Mouse (Mus musculus) kidney, embryonic 16.5 days (tissue): Measurements from ENCODE around the gene Tigd3. TPM values are rescaled to one million over a fixed set of nuclear protein-coding genes. Genes with fewer than 3 reads are reported as not detected.
A peak's percentile ranks its signal among the peaks of the same experiment; 100 is the strongest.

Experiments
- ATAC-seq: fragments of 200-750 bp; cut with Nextera tagmentation; 2 replicates; pipeline ENCODE4 v1.8.0; 2017; ENCODE audit warnings: moderate TSS enrichment; ENCODE audit not compliant: low FRiP score, low TSS enrichment
- H3K27ac ChIP-seq: fragments of 300-500 bp; sonication (generic); 2 replicates; pipeline ENCODE4 v1.5.1; 2014; ENCODE audit warnings: low read length
- H3K27me3 ChIP-seq: fragments of 300-500 bp; sonication (generic); 2 replicates; pipeline ENCODE4 v1.6.1; 2014; ENCODE audit warnings: low read length, control low read depth, mixed read lengths; ENCODE audit not compliant: insufficient read depth
- H3K36me3 ChIP-seq: fragments of 300-500 bp; sonication (generic); 2 replicates; pipeline ENCODE4 v1.6.1; 2014; ENCODE audit warnings: low read length, control low read depth, mixed read lengths; ENCODE audit not compliant: insufficient read depth
- H3K4me1 ChIP-seq: fragments of 300-500 bp; sonication (generic); 2 replicates; pipeline ENCODE4 v1.6.1; 2014; ENCODE audit warnings: low read length, control low read depth, mixed read lengths; ENCODE audit not compliant: insufficient read depth
- H3K4me2 ChIP-seq: fragments of 300-500 bp; sonication (generic); replicated peaks from 2 replicates; pipeline ENCODE4 v1.6.1; 2014; ENCODE audit warnings: low read depth, low read length
- H3K4me3 ChIP-seq: fragments of 300-500 bp; sonication (generic); 2 replicates; pipeline ENCODE4 v1.5.1; 2014; ENCODE audit warnings: mild to moderate bottlenecking, low read length
- H3K9ac ChIP-seq: fragments of 300-500 bp; sonication (generic); replicated peaks from 2 replicates; pipeline ENCODE4 v1.6.1; 2014; ENCODE audit warnings: low read length
- H3K9me3 ChIP-seq: fragments of 300-500 bp; sonication (generic); 2 replicates; pipeline ENCODE4 v1.6.1; 2016; ENCODE audit warnings: low read length, control low read depth
- WGBS: fragments of 180-500 bp; shearing (Covaris S2); extraction: QIAGEN DNeasy Blood & Tissue Kit; methylation state at CpG from one replicate; pipeline ENCODE4 v1.1.7; 2014; 5-methylcytosine and 5-hydroxymethylcytosine counted together
- polyA plus RNA-seq: library from polyadenylated mRNA; unstranded; fragments of >200 nt; fragmentation: Nextera tagmentation; extraction: Ambion mirVana; gene quantifications from 2 replicates; pipeline ENCODE4 v1.2.1, GENCODE M21; 2015

Gene Tigd3
- polyA plus RNA-seq, 1 experiment from 2014 or later = 3.7 TPM

GRCm38 (mm10) chr19:5850860-5851259 is 43.1 kb downstream of the Tigd3 start:
- Histone ChIP-seq H3K9ac (no peak overlapping the region), H3K4me2 (no peak overlapping the region), H3K4me3 (no peak overlapping the region), H3K27ac (no peak overlapping the region), H3K27me3 (no peaks in the 10 kb centered on the region), H3K36me3 (peaks cover 34% of the 10 kb centered on the region), H3K4me1 (peaks cover 35% of the 10 kb centered on the region), H3K9me3 (no peaks in the 10 kb centered on the region)
- no peak for ATAC-seq
- 83% methylated on average over 3 of the region's 3 CpGs for WGBS

DNA sequence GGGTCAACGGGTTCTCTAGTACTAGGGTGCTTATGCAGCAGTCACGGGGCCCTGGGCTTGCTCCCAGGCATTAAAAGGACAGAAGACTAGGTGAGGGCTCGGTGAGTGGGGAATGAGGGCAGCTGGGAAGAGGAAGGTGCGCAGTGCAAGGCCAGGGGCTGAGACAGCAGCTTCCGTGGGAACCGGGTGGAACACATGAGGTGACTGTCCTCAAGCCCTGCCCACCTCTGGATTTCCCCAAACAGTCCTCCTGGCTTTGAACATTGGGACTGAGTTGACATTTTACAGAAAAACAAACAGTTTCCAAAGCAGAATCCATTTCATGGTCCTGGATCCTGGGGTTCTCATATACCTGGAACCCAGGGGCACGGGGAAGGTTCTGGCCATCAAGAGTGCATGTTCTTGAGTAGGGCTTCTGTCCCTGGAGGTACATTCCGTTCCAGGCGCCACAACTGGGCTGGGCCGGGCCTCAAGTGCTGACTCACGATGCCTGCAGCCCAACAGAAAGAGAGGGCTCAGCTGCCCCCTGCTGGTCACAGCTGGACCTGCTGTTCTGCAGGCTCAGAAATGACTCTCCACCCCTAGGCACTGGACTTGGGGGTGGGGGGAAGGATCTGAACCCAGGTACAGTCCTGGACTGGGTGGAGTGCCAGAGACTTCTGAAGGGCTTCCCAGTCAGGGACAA is 44.0 kb downstream of the Tigd3 start:
- Histone ChIP-seq H3K4me1 (peaks cover 38% of the 10 kb centered on the region), H3K36me3 (peaks cover 27% of the 10 kb centered on the region), H3K27me3 (no peaks in the 10 kb centered on the region), H3K27ac (peak overlapping the region; percentile 99), H3K4me2 (peak overlapping the region; percentile 18; the same call in 1 of the 2 replicates), H3K4me3 (0 out of 2 replicates have a peak overlapping the region, but pooled peaks have one; percentile 2), H3K9ac (peak overlapping the region; percentile 41; the same call in 1 of the 2 replicates), H3K9me3 (no peaks in the 10 kb centered on the region)
- WGBS = 24% methylated on average over 11 of the region's 11 CpGs
- no peak for ATAC-seq

DNA sequence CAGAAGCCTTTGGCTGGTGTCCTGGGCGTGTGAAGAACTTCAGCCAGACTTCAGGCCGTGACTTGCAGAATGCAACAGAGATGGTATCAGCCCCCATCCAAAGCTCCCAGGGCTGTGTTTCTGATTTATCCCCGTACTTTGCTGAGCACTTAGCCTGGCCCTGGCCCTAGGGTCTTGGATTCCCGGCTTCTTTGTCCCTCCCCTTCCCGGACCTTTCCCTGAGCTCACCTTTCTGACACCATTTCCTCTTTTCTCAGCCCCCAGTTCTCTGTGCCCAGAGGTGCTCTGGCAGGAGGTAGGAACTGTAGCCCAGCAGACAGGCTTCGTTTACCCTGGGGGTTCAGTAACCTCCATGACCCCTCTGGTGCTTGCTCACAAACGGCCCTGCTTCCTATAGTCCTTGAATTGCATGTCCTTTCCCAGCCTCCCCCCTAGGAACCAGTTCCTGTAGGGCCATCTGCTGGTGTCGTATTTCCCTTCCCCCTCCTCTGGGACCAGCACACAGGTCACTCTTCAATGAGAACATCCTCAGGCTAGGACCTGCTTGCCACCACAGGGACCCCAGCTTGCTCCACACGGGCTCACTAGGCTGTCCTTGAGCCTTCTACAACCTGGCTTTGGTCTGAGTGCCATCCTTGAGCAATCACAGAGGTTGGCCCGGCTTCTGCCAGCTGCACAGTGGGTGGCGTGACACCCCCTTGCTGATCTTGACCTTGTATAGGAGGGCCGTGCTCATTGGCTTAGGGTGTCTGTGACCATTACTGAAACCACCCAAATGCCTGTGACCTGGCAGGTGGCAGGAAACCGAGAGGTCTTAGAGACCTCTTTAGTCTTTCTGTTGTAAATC is 44.9 kb downstream of the Tigd3 start:
- Histone ChIP-seq H3K36me3 (peaks cover 20% of the 10 kb centered on the region), H3K4me1 (peaks cover 48% of the 10 kb centered on the region), H3K4me3 (peak overlapping the region; percentile 13; the same call in 1 of the 2 replicates), H3K27me3 (no peaks in the 10 kb centered on the region), H3K27ac (peak overlapping the region; percentile 99), H3K9me3 (no peaks in the 10 kb centered on the region), H3K4me2 (peak overlapping the region; percentile 64), H3K9ac (peak overlapping the region; percentile 70)
- 0 out of 2 replicates have a peak, but pooled peaks have one; percentile 3 for ATAC-seq
- whole genome bisulfite sequencing = 17% methylated on average over 13 of the region's 13 CpGs

- Histone ChIP-seq H3K36me3 (peaks cover 17% of the 10 kb centered on the region), H3K27me3 (no peaks in the 10 kb centered on the region), H3K27ac (peak overlapping the region; percentile 99), H3K4me1 (peaks cover 56% of the 10 kb centered on the region), H3K9ac (peak overlapping the region; percentile 70), H3K4me2 (peak overlapping the region; percentile 64), H3K4me3 (peak overlapping the region; percentile 13; the same call in 1 of the 2 replicates), H3K9me3 (no peaks in the 10 kb centered on the region)
- ATAC-seq = no peak
- WGBS = 24% methylated on average over 14 of the region's 14 CpGs
These were observed 45.7 kb downstream of the Tigd3 start for GRCm38 (mm10) chr19:5848032-5848825.

- Histone ChIP-seq H3K9ac (peak overlapping the region; percentile 70), H3K9me3 (no peaks in the 10 kb centered on the region), H3K27ac (peak overlapping the region; percentile 99), H3K4me3 (no peak overlapping the region), H3K4me1 (peaks cover 65% of the 10 kb centered on the region), H3K36me3 (peaks cover 8% of the 10 kb centered on the region), H3K4me2 (peak overlapping the region; percentile 64), H3K27me3 (no peaks in the 10 kb centered on the region)
- 42% methylated on average over 4 of the region's 4 CpGs for WGBS
- peak; percentile 33; the same call in 1 of the 2 replicates for ATAC-seq
These were observed 46.6 kb downstream of the Tigd3 start for GRCm38 (mm10) chr19:5847306-5847796.

GRCm38 (mm10) chr19:5846557-5847305 is 47.2 kb downstream of the Tigd3 start:
- Histone ChIP-seq H3K9ac (peak overlapping the region; percentile 70), H3K4me2 (peak overlapping the region; percentile 64), H3K27ac (peak overlapping the region; percentile 99), H3K9me3 (no peaks in the 10 kb centered on the region), H3K4me3 (peak overlapping the region; percentile 43), H3K4me1 (peaks cover 71% of the 10 kb centered on the region), H3K27me3 (no peaks in the 10 kb centered on the region), H3K36me3 (0 out of 2 replicates have a peak, but pooled peaks cover 2% of the 10 kb centered on the region)
- ATAC-seq = peak; percentile 77
- WGBS = 2% methylated on average over 16 of the region's 16 CpGs

DNA sequence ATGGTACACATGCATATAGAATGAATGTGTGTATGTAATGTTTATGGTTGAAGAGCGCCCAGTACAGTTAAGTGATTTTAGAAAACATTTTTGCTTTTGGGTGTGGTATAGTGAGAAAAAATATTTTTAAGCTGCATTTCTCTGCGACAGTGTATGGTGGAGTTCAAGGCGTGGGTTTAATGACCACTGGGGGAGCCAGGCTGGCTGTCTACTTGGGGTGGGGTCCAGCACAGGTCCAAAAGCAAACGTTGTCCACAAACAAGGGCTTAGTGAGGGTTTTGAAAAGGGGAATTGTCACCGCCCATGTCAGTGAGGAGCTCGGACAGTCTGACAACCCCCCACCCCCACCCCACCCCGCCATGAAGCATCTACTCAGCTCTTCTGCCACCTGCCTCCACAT is 47.8 kb downstream of the Tigd3 start:
- under 1% methylated on average over 7 of the region's 7 CpGs for WGBS
- H3K36me3 ChIP-seq = no peaks in the 10 kb centered on the region
- H3K27me3 ChIP-seq = no peaks in the 10 kb centered on the region
- peak; percentile 24; the same call in 1 of the 2 replicates for ATAC-seq
- H3K27ac ChIP-seq = peak overlapping the region; percentile 99
- peaks cover 76% of the 10 kb centered on the region for H3K4me1 ChIP-seq
- H3K9ac ChIP-seq = peak overlapping the region; percentile 70
- H3K4me2 ChIP-seq = peak overlapping the region; percentile 64
- no peaks in the 10 kb centered on the region for H3K9me3 ChIP-seq
- H3K4me3 ChIP-seq = peak overlapping the region; percentile 43

DNA sequence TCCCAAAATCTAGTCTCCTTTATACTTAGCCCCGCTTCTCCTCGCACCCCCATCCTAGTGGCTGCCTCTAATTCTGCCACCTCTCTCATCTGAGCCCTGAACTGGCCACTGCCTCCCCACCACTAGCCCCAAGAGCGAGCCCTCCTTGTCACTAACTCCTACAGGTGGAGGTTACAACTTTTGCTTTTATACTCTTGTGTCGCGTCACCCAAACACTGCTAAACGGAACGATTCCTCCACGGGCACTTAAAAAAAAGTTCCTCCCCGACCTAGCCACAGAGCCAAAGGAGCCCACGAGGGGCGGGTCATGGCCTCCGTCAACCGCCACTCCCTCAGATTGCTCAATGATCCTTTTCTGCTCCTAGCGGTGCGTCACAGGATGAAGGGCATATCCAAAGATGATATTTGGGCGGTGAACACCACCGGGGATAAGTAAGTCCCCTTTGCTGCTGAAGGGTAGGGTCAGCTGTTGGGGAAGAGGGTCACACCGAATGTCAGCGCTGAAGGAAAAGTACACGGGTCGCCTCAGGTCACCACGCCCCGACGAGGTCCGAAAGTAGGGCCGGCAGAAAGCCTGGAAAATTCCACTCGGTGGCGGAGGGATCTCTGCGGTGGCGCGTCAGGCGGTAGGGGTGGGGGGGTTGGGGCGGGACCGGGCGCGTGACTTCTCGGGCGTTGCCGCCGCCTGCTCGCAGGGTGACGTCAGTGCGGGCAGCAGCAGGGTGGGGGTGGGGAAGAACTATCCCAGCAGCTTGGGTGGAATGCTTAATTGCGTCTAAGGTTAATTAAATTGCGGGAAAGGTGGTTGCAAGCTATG is 48.4 kb downstream of the Tigd3 start:
- no peaks in the 10 kb centered on the region for H3K9me3 ChIP-seq
- H3K27ac ChIP-seq = peak overlapping the region; percentile 99
- 4% methylated on average over 44 of the region's 45 CpGs for WGBS
- peaks cover 80% of the 10 kb centered on the region for H3K4me1 ChIP-seq
- no peaks in the 10 kb centered on the region for H3K36me3 ChIP-seq
- H3K27me3 ChIP-seq = no peaks in the 10 kb centered on the region
- H3K4me2 ChIP-seq = peak overlapping the region; percentile 64
- peak; percentile 17 for ATAC-seq
- peak overlapping the region; percentile 72 for H3K9ac ChIP-seq
- H3K4me3 ChIP-seq = peak overlapping the region; percentile 43
